Mouse (Mus musculus): ENCODE data around the gene Ctnnd2. TPM values are rescaled to one million over a fixed set of nuclear protein-coding genes. Genes with fewer than 3 reads are reported as not detected.
A peak's percentile ranks its signal among the peaks of the same experiment; 100 is the strongest.

Gene Ctnnd2
- polyA plus RNA-seq, 1 experiment from 2014 or later, result 1.0 TPM

DNA sequence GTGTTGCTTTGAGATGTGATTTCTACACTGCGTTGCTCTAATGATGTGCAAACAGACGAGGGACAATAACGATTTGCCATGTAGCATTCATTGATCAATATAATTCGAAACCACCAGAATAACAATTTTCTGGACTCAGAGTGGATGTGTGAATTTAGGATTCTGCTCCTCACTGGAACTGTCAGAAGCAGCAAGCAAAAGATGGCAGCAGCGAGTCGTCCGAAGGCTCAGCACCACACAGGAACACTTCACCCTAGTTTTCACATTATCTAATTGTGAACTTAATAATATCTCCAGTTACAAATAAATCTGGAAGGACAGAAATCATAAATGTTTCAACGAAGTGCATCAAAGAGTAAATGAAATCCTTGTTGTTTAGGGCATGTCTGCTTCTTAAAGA lies 2.4 kb upstream of the Ctnnd2 start:
- Histone ChIP-seq H3K9ac (ENCODE audit: low read depth, low read length) (no peak overlapping the region), H3K4me1 (replicated peaks; ENCODE audit: control insufficient read depth, insufficient read depth, low read length) (no peaks in the 10 kb centered on the region), H3K9me3 (ENCODE audit: control insufficient read depth) (no peaks in the 10 kb centered on the region), H3K36me3 (ENCODE audit: control insufficient read depth, insufficient read depth) (no peaks in the 10 kb centered on the region), H3K4me2 (replicated peaks; ENCODE audit: low read depth) (no peak overlapping the region), H3K27ac (ENCODE audit: low read depth, low read length) (no peak overlapping the region), H3K27me3 (replicated peaks; ENCODE audit: control insufficient read depth, insufficient read depth, low read length) (peaks cover 38% of the 10 kb centered on the region), H3K4me3 (ENCODE audit: low read depth, low read length) (no peak overlapping the region)
- TF ChIP-seq CTCF (IDR thresholded peaks at IDR 0.05; ENCODE audit: low read depth), result peak; percentile 29
- 71% methylated on average over 8 of the region's 8 CpGs for WGBS
- ATAC-seq, result no peak

DNA sequence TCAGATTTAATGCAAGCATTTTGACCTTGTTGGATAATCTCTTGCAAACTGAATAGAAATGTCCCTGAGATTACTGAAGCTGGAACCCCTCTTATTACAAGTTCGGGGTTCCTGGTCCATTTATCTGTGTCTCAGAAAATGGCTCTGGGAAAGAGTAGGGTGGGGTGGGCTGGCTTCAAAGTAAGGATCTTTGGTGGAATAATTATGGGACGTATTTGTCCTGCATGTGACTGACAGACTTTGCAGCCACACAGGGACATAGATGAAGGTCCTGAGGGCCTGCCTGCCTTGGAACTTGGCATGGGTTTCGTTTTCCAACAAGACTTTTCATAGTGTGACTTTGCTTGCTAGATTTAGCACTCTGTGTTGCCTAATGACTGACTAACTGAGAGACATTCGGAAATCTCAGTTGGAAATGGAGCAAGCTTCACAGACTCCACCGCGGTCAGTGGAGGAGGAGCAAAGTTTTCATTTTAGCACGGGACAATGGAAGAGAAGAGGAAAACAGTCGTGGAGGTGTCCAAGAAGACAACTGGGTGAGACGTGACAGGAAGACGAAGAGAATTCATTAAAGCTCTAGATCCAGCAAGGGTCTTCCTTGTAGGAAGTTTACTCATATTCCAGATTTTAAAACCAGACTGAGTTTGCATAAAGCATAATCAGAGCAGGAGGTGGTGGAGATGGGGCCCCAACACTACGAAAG lies 749 bp upstream of the Ctnnd2 start:
- peak overlapping the region; percentile 90 for H3K4me2 ChIP-seq (replicated peaks; ENCODE audit: low read depth)
- 37% methylated on average over 11 of the region's 11 CpGs for whole genome bisulfite sequencing
- H3K27me3 ChIP-seq (replicated peaks; ENCODE audit: control insufficient read depth, insufficient read depth, low read length), result peaks cover 38% of the 10 kb centered on the region
- H3K9me3 ChIP-seq (ENCODE audit: control insufficient read depth), result no peaks in the 10 kb centered on the region
- H3K27ac ChIP-seq (ENCODE audit: low read depth, low read length), result no peak overlapping the region
- ATAC-seq, result no peak
- H3K36me3 ChIP-seq (ENCODE audit: control insufficient read depth, insufficient read depth), result no peaks in the 10 kb centered on the region
- peak overlapping the region; percentile 59 for H3K4me3 ChIP-seq (ENCODE audit: low read depth, low read length)
- no peaks in the 10 kb centered on the region for H3K4me1 ChIP-seq (replicated peaks; ENCODE audit: control insufficient read depth, insufficient read depth, low read length)
- H3K9ac ChIP-seq (ENCODE audit: low read depth, low read length), result no peak overlapping the region
- TF ChIP-seq CTCF (IDR thresholded peaks at IDR 0.05; ENCODE audit: low read depth), result no peak

DNA sequence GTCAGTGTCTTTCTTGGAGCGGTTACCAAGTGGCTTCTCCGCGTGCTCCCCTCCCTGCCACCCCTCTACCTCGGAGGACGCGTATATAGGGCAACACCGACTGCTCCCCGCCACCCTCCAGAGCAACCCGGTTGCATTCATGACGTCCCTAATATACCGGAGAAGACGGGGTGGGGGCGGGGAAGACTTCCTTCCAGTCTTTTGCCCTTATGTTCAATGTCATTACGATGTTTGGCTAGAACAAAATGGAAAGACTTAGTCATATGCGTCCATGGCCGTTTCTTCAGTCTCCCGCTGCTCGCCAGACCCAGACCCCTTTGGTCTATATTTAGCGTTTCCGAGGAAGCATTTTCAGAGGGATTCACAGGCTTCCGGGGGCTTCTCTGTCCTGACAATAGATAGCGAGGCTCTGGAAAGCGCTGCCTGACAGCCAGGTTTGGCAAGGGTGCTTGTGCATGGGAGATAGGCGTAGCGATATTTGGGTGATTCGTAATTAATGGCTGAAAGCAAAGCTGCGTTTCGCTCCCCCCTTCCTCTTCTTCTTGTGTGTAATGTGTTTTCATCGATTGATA lies 1.1 kb downstream of the Ctnnd2 start:
- Histone ChIP-seq H3K4me2 (replicated peaks; ENCODE audit: low read depth) (peak overlapping the region; percentile 90), H3K9me3 (ENCODE audit: control insufficient read depth) (no peaks in the 10 kb centered on the region), H3K4me1 (replicated peaks; ENCODE audit: control insufficient read depth, insufficient read depth, low read length) (no peaks in the 10 kb centered on the region), H3K27me3 (replicated peaks; ENCODE audit: control insufficient read depth, insufficient read depth, low read length) (peaks cover 38% of the 10 kb centered on the region), H3K27ac (ENCODE audit: low read depth, low read length) (no peak overlapping the region), H3K4me3 (ENCODE audit: low read depth, low read length) (peak overlapping the region; percentile 59), H3K36me3 (ENCODE audit: control insufficient read depth, insufficient read depth) (no peaks in the 10 kb centered on the region), H3K9ac (ENCODE audit: low read depth, low read length) (no peak overlapping the region)
- no peak for ATAC-seq
- WGBS, result under 1% methylated on average over 27 of the region's 29 CpGs
- TF ChIP-seq CTCF (IDR thresholded peaks at IDR 0.05; ENCODE audit: low read depth), result no peak

DNA sequence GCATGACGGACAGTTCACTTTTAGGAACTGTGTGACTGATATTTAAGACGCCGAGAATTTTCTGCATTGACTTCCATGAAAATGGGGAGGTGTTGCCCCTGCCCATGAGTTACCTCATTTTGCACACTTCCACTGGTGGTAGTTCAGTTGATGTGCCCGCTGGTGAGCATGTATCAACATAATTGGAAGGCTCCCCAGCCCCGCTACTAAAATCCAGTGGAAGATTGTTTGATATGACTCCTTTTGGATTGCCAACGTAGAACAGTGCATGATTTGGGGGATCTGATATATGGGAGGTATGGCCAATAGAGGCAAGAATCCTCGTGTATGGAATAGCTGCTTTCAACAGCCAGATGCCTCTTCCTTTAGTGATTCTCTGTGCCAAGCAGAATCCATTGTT lies 1.9 kb downstream of the Ctnnd2 start:
- H3K4me2 ChIP-seq (replicated peaks; ENCODE audit: low read depth), result no peak overlapping the region
- H3K36me3 ChIP-seq (ENCODE audit: control insufficient read depth, insufficient read depth), result no peaks in the 10 kb centered on the region
- H3K4me1 ChIP-seq (replicated peaks; ENCODE audit: control insufficient read depth, insufficient read depth, low read length), result no peaks in the 10 kb centered on the region
- TF ChIP-seq CTCF (IDR thresholded peaks at IDR 0.05; ENCODE audit: low read depth), result no peak
- H3K9me3 ChIP-seq (ENCODE audit: control insufficient read depth), result no peaks in the 10 kb centered on the region
- no peak overlapping the region for H3K4me3 ChIP-seq (ENCODE audit: low read depth, low read length)
- no peak overlapping the region for H3K9ac ChIP-seq (ENCODE audit: low read depth, low read length)
- no peak for ATAC-seq
- no peak overlapping the region for H3K27ac ChIP-seq (ENCODE audit: low read depth, low read length)
- H3K27me3 ChIP-seq (replicated peaks; ENCODE audit: control insufficient read depth, insufficient read depth, low read length), result peaks cover 38% of the 10 kb centered on the region
- WGBS, result 63% methylated on average over 7 of the region's 7 CpGs

DNA sequence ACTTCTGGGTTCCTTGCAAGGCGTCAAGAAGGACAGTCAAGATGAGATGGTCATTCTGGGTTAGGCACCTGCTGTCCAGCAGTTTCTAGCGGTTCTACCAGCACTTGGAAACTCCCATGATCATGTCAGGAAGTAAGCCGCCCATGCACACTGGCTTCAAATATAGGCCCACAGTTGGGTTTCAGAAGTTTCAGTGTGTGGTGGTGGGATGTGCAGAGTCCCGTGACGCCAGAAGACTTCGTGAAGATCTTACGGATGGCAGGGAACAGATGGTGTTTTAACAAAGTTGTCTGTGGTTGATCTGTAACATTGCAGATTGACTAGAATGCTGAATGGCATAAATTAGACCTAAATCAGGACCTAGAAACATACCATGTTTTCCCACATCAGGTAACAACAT lies 11.6 kb downstream of the Ctnnd2 start:
- ATAC-seq, result no peak
- no peaks in the 10 kb centered on the region for H3K4me1 ChIP-seq (replicated peaks; ENCODE audit: control insufficient read depth, insufficient read depth, low read length)
- TF ChIP-seq CTCF (IDR thresholded peaks at IDR 0.05; ENCODE audit: low read depth), result no peak
- H3K27me3 ChIP-seq (replicated peaks; ENCODE audit: control insufficient read depth, insufficient read depth, low read length), result no peaks in the 10 kb centered on the region
- 90% methylated on average over 7 of the region's 7 CpGs for WGBS
- H3K36me3 ChIP-seq (ENCODE audit: control insufficient read depth, insufficient read depth), result no peaks in the 10 kb centered on the region
- H3K9me3 ChIP-seq (ENCODE audit: control insufficient read depth), result 0 out of 2 replicates have a peak, but pooled peaks cover 3% of the 10 kb centered on the region
- no peak overlapping the region for H3K9ac ChIP-seq (ENCODE audit: low read depth, low read length)
- H3K4me2 ChIP-seq (replicated peaks; ENCODE audit: low read depth), result no peak overlapping the region
- no peak overlapping the region for H3K4me3 ChIP-seq (ENCODE audit: low read depth, low read length)
- no peak overlapping the region for H3K27ac ChIP-seq (ENCODE audit: low read depth, low read length)

DNA sequence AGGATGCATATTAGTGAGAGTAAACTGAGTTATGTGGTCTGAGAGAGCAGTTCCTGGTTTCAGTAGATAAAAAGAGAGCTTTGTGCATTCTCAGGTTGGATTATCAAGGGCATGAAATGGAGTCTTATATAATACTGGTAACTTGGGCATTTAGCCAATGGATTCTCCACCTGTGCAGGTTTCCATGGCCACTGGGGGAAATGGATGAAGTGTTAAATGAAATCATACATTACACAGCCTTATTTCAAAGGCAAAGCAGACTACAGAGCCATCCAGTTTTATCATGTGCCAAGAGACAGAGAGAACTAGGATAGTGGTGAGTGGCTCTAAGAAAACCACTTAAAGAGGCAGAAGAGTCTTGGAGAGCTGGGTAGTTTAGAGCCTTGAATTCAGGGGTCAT lies 18.5 kb downstream of the Ctnnd2 start:
- no peaks in the 10 kb centered on the region for H3K27me3 ChIP-seq (replicated peaks; ENCODE audit: control insufficient read depth, insufficient read depth, low read length)
- H3K4me1 ChIP-seq (replicated peaks; ENCODE audit: control insufficient read depth, insufficient read depth, low read length), result no peaks in the 10 kb centered on the region
- no peak for ATAC-seq
- H3K27ac ChIP-seq (ENCODE audit: low read depth, low read length), result no peak overlapping the region
- H3K4me3 ChIP-seq (ENCODE audit: low read depth, low read length), result no peak overlapping the region
- no peak overlapping the region for H3K9ac ChIP-seq (ENCODE audit: low read depth, low read length)
- H3K36me3 ChIP-seq (ENCODE audit: control insufficient read depth, insufficient read depth), result no peaks in the 10 kb centered on the region
- H3K9me3 ChIP-seq (ENCODE audit: control insufficient read depth), result 0 out of 2 replicates have a peak, but pooled peaks cover 3% of the 10 kb centered on the region
- no peak for TF ChIP-seq CTCF (IDR thresholded peaks at IDR 0.05; ENCODE audit: low read depth)
- no peak overlapping the region for H3K4me2 ChIP-seq (replicated peaks; ENCODE audit: low read depth)

All from intestine, postnatal 0 days (tissue).